Mouse (Mus musculus) stomach, embryonic 14.5 days (tissue): ENCODE measurements around the gene Fam180a. TPM values are rescaled to one million over a fixed set of nuclear protein-coding genes. Genes with fewer than 3 reads are reported as not detected.

Source experiments
- ATAC-seq: fragments of 200-750 bp; cut with Nextera tagmentation; 2 replicates; pipeline ENCODE4 v1.8.0; 2017; ENCODE audit warnings: low read depth, moderate TSS enrichment; ENCODE audit not compliant: insufficient number of reproducible peaks, insufficient read depth, low FRiP score
- H3K27ac ChIP-seq: fragments of 300-500 bp; sonication (generic); 2 replicates; pipeline ENCODE4 v1.5.1; 2014; ENCODE audit warnings: mild to moderate bottlenecking, low read length, moderate library complexity, mixed read lengths
- H3K27me3 ChIP-seq: fragments of 300-500 bp; sonication (generic); 2 replicates; pipeline ENCODE4 v1.6.1; 2014; ENCODE audit warnings: low read length, control low read depth, mixed read lengths; ENCODE audit not compliant: control insufficient read depth, insufficient read depth
- H3K36me3 ChIP-seq: fragments of 300-500 bp; sonication (generic); 2 replicates; pipeline ENCODE4 v1.6.1; 2014; ENCODE audit warnings: mild to moderate bottlenecking, control low read depth, low read length, moderate library complexity, mixed read lengths; ENCODE audit not compliant: control insufficient read depth, insufficient read depth
- H3K4me1 ChIP-seq: fragments of 300-500 bp; sonication (generic); 2 replicates; pipeline ENCODE4 v1.6.1; 2014; ENCODE audit warnings: low read length, control low read depth, mixed read lengths; ENCODE audit not compliant: control insufficient read depth, insufficient read depth
- H3K4me2 ChIP-seq: fragments of 300-500 bp; sonication (generic); replicated peaks from 2 replicates; pipeline ENCODE4 v1.6.1; 2014; ENCODE audit warnings: low read depth, low read length, control low read depth
- H3K4me3 ChIP-seq: fragments of 300-500 bp; sonication (generic); 2 replicates; pipeline ENCODE4 v1.5.1; 2014; ENCODE audit warnings: low read depth, low read length, control low read depth
- H3K9ac ChIP-seq: fragments of 300-500 bp; sonication (generic); replicated peaks from 2 replicates; pipeline ENCODE4 v1.6.1; 2014; ENCODE audit warnings: low read depth, mild to moderate bottlenecking, control low read depth, low read length, moderate library complexity, mixed read lengths
- H3K9me3 ChIP-seq: fragments of 300-500 bp; sonication (generic); 2 replicates; pipeline ENCODE4 v1.6.1; 2016; ENCODE audit warnings: low read depth, low read length, control low read depth; ENCODE audit not compliant: control insufficient read depth
- WGBS: fragments of 180-500 bp; shearing (Covaris S2); extraction: QIAGEN DNeasy Blood & Tissue Kit; methylation state at CpG from one replicate; pipeline ENCODE4 v1.1.7; 2014; 5-methylcytosine and 5-hydroxymethylcytosine counted together
- polyA plus RNA-seq: library from polyadenylated mRNA; unstranded; fragments of >200 nt; fragmentation: Nextera tagmentation; extraction: Ambion mirVana; gene quantifications from 2 replicates; pipeline ENCODE4 v1.2.1, GENCODE M21; 2014

The Fam180a gene
- polyA plus RNA-seq, 1 experiment from 2014 or later: 2.7 TPM

DNA sequence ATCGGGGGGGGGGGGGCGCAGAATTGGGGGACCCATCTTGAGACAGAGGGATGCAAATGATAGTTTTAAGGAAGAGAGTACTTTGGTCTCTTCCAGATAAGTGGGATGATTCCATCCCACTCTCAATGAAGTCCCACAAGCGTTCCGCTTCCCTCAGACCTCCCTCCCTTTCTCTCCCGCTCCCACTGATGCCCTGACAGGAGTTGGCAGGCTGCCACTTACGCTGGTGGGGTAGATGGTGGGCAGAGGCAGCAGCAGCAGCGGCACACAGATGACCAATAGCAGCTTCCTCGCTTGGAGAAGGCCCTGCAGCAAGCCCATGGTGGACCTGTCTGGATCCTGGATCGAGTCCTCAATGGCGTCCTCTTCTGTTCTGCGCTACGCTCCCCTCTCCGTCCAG, 18.8 kb downstream of the Fam180a start:
- no peak for ATAC-seq
- Histone ChIP-seq H3K27me3 (no peaks in the 10 kb centered on the region), H3K4me2 (no peak overlapping the region), H3K4me3 (no peak overlapping the region), H3K27ac (no peak overlapping the region), H3K36me3 (no peaks in the 10 kb centered on the region), H3K9me3 (no peaks in the 10 kb centered on the region), H3K4me1 (no peaks in the 10 kb centered on the region), H3K9ac (no peak overlapping the region)
- 75% methylated on average over 13 of the region's 13 CpGs for WGBS

DNA sequence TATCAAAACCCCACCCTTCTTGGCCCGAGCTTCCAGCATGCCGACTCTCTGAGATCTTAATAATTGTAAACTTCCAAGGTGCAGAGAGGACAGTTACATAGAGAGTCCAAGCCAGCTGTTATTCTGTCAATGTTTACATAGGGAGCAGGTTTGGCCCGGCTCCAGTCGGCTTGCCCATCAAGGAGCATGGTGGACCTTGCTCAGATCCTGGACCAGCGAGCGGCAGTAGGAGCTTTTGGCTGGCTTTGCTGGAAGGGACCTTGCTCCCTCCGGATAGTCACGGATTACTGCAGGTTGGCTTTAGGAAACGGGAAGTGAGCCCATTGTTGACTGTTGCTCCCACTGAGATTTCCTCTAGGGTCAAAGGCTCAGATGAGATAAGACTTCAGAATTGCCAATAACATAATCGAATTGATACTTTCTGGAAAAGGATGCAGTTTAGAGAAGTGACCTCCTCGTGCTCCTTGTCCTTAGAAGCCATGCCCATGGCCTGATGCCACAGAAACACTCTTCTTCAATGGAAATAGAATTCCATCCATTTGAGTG, 22.5 kb downstream of the Fam180a start:
- Histone ChIP-seq H3K4me2 (no peak overlapping the region), H3K9ac (no peak overlapping the region), H3K27me3 (no peaks in the 10 kb centered on the region), H3K4me3 (no peak overlapping the region), H3K4me1 (no peaks in the 10 kb centered on the region), H3K9me3 (no peaks in the 10 kb centered on the region), H3K27ac (no peak overlapping the region), H3K36me3 (no peaks in the 10 kb centered on the region)
- WGBS: 53% methylated on average over 11 of the region's 11 CpGs
- no peak for ATAC-seq

DNA sequence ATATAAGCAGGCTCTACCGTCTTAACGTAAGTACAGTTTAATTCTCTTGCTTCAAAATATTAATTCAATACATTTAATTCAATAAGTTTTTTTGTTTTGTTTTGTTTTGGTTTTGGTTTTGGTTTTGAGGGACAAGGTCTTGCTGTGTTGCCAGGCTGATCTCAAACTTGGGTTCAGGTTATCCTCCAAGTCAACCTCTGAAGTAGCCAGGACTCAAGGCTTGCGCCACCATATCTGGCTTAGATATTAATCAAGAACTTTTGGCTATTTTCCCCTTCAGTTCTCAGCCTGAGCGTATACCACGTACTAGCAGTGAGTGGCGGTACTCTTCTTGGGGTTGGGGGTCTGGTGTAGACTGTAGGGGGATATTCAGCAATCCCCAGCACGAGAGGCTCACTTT, 23.4 kb downstream of the Fam180a start:
- no peaks in the 10 kb centered on the region for H3K27me3 ChIP-seq
- H3K9ac ChIP-seq: no peak overlapping the region
- no peak overlapping the region for H3K27ac ChIP-seq
- H3K9me3 ChIP-seq: no peaks in the 10 kb centered on the region
- 93% methylated on average over 7 of the region's 7 CpGs for WGBS
- ATAC-seq: no peak
- H3K36me3 ChIP-seq: no peaks in the 10 kb centered on the region
- H3K4me2 ChIP-seq: no peak overlapping the region
- no peak overlapping the region for H3K4me3 ChIP-seq
- no peaks in the 10 kb centered on the region for H3K4me1 ChIP-seq

DNA sequence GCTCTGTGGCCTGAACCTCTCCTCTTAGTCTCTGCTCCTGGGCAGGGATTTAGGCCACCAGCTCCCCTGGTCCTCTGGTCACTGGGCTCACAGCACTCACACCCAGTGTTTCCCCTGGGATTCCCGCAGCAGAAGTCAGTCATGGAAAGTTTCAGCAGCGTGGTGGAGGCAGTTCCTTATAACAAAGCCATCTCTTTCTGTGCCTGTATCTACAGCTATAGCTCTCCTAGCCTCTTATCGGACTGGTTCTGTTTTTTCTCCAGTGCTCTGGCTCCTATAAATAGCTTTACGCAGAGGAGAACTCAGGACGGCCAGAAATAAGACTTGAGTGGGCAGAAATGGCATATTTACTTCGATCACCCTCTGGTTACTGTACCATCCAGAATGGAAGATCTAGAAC, 27.6 kb downstream of the Fam180a start:
- no peak overlapping the region for H3K9ac ChIP-seq
- WGBS: 72% methylated on average over 6 of the region's 6 CpGs
- H3K4me2 ChIP-seq: no peak overlapping the region
- 0 out of 2 replicates have a peak, but pooled peaks cover 3% of the 10 kb centered on the region for H3K4me1 ChIP-seq
- no peak for ATAC-seq
- H3K27ac ChIP-seq: no peak overlapping the region
- no peak overlapping the region for H3K4me3 ChIP-seq
- no peaks in the 10 kb centered on the region for H3K27me3 ChIP-seq
- H3K36me3 ChIP-seq: no peaks in the 10 kb centered on the region
- no peaks in the 10 kb centered on the region for H3K9me3 ChIP-seq

DNA sequence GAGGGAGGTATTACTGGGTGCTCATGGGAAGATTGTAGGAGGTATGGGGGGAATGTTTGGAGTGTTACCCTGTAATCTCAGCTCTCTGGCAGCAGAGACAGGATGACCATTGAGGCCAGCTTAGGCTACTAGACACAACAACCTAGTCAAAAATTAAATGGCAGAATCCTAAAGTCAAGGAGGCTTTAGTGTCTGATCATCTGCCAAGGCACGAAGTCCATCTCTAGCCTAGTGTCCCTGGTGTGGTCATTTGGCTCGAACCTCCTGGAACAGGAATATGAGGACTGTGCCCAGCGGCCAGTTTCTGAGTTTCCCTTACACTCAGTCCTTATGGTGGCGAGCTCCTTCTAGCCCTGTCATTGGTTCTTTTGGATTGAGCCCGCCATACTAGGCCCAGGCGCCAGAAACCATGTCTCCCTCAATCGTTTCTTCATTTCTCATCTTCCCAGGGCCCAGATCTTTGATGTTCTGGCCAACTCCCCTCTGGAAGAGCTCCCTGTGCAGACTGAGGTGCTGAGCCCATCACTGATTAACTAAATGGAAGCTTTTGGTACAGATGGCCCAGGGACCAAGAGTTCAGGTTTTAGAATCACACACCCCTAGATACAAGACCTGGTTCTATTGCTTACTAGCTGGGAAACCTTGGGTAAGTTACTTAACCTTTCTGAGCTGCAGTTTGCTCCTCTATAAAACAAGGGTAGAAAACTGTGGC, 28.3 kb downstream of the Fam180a start:
- H3K9ac ChIP-seq: no peak overlapping the region
- H3K4me3 ChIP-seq: no peak overlapping the region
- H3K27ac ChIP-seq: no peak overlapping the region
- WGBS: 93% methylated on average over 7 of the region's 7 CpGs
- 0 out of 2 replicates have a peak, but pooled peaks cover 3% of the 10 kb centered on the region for H3K4me1 ChIP-seq
- H3K36me3 ChIP-seq: no peaks in the 10 kb centered on the region
- no peak for ATAC-seq
- no peaks in the 10 kb centered on the region for H3K9me3 ChIP-seq
- H3K27me3 ChIP-seq: no peaks in the 10 kb centered on the region
- no peak overlapping the region for H3K4me2 ChIP-seq

DNA sequence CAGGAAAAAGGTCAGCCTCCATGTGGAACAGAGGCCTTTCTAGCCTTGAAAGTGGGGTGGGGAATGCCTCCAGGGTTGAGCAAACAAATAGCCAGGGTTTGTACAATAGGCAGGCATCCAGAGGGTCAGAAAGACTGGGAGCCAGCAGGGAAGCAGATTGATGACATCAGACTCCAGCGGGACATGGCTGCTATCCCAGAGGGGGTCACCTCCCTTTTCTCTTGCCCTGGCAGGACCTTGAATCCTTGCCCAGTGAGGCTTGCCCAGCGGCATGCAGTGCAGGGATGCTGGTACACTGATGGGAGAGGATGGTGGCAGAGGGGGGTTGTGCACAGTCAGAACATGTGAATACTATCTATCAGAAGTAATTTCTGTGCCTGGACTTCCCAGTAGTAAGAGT, 28.9 kb downstream of the Fam180a start:
- H3K27me3 ChIP-seq: no peaks in the 10 kb centered on the region
- ATAC-seq: no peak
- H3K9ac ChIP-seq: no peak overlapping the region
- no peak overlapping the region for H3K27ac ChIP-seq
- no peaks in the 10 kb centered on the region for H3K36me3 ChIP-seq
- WGBS: 52% methylated on average over 2 of the region's 2 CpGs
- no peaks in the 10 kb centered on the region for H3K9me3 ChIP-seq
- no peak overlapping the region for H3K4me2 ChIP-seq
- 0 out of 2 replicates have a peak, but pooled peaks cover 3% of the 10 kb centered on the region for H3K4me1 ChIP-seq
- H3K4me3 ChIP-seq: no peak overlapping the region

DNA sequence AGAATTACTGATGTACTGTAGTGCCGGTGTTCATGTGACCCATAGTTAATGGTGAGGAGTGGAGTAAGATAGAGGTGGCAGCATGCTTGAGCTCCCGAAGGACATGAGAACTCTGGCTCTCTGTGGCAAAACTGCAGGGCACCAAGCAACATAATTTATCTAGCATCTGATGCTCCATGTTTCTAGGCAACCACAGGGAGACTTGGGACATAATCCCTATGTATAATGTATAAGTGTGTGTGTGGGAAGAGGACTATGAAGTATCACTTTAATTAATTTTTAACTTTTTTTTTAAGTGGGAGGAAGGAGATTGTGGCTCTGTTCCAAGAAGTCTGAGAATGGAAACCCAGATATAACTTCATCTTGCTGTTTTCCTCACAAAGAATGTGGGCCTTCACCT, 31.0 kb downstream of the Fam180a start:
- Histone ChIP-seq H3K4me2 (no peak overlapping the region), H3K27ac (no peak overlapping the region), H3K36me3 (no peaks in the 10 kb centered on the region), H3K9ac (no peak overlapping the region), H3K4me1 (0 out of 2 replicates have a peak, but pooled peaks cover 3% of the 10 kb centered on the region), H3K9me3 (no peaks in the 10 kb centered on the region), H3K4me3 (no peak overlapping the region), H3K27me3 (no peaks in the 10 kb centered on the region)
- 81% methylated on average over 2 of the region's 2 CpGs for WGBS
- ATAC-seq: no peak

DNA sequence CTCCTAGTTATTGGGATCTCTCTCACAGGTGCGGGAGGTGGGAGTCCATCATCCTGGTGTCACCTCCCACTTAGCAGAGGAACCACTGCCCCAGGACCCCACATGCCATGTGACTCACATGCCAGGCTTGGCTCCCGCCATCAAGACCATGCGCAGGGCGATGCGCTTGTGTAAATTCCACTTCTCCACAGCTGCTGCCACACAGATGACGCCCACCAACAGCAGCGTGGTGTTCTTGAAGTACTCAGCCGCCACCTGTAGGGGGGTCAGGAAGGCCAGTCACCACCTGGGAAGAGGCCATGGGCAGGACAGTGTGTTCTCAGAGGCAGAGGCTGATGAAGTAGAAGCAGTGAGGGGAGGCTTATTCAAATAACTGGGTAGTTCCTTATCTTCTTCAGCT, 36.3 kb downstream of the Fam180a start:
- Histone ChIP-seq H3K9ac (no peak overlapping the region), H3K36me3 (no peaks in the 10 kb centered on the region), H3K4me3 (no peak overlapping the region), H3K27me3 (no peaks in the 10 kb centered on the region), H3K27ac (no peak overlapping the region), H3K4me2 (no peak overlapping the region), H3K9me3 (no peaks in the 10 kb centered on the region), H3K4me1 (0 out of 2 replicates have a peak, but pooled peaks cover 8% of the 10 kb centered on the region)
- no peak for ATAC-seq
- WGBS: 87% methylated on average over 8 of the region's 8 CpGs

DNA sequence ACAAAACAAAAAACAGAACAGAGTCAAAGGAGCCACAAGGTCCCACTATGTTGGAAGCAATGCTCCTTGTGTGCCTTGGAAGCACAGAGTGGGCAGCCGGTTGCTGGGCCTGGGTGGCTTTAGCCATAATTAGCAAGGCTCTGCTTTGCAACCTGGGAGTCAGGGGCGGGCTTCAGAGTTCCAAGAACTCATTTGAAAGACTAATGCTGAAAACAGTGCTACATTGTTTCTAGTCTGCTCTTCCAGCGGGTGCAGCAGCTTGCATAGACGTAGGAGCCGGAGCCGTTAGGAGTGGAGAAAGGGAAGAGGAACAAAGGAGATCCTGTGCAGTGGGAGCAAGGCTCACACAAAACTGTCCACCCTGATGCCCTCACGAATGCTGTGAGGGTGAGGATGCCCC, 37.0 kb downstream of the Fam180a start:
- no peak overlapping the region for H3K4me3 ChIP-seq
- no peaks in the 10 kb centered on the region for H3K36me3 ChIP-seq
- 65% methylated on average over 7 of the region's 7 CpGs for WGBS
- 0 out of 2 replicates have a peak, but pooled peaks cover 8% of the 10 kb centered on the region for H3K4me1 ChIP-seq
- no peak overlapping the region for H3K4me2 ChIP-seq
- H3K9ac ChIP-seq: no peak overlapping the region
- H3K27me3 ChIP-seq: no peaks in the 10 kb centered on the region
- no peak for ATAC-seq
- no peaks in the 10 kb centered on the region for H3K9me3 ChIP-seq
- H3K27ac ChIP-seq: no peak overlapping the region
